Mouse (Mus musculus) layer of hippocampus, postnatal 14 days (tissue): ENCODE measurements around the gene Hydin. TPM values are rescaled to one million over a fixed set of nuclear protein-coding genes. Genes with fewer than 3 reads are reported as not detected.

ENCODE experiments used
- DNase-seq, 2 experiments: peaks; one replicate each; pipeline ENCODE4 v3.0.0; 2021 to 2022; ENCODE audit warnings: low spot score in 2 of 2, mixed read lengths in 1 of 2
- total RNA-seq, 2 experiments: library from RNA; stranded (reverse); gene quantifications; 2 replicates each; pipeline ENCODE4 v1.2.3; 2021

The Hydin gene
- total RNA-seq, 2 experiments from 2014 or later: 0.60 to 1.3 TPM

- DNase-seq: no peak
These were observed 363.3 kb downstream of the Hydin start for GRCm38 (mm10) chr8:110630079-110630478.

- DNase-seq: peak; percentile 39 to 68
These were observed 363.8 kb downstream of the Hydin start for GRCm38 (mm10) chr8:110630571-110631071.

- no peak for DNase-seq
These were observed 364.4 kb downstream of the Hydin start for GRCm38 (mm10) chr8:110631201-110631600.

- no peak for DNase-seq
These were observed 367.0 kb downstream of the Hydin start for GRCm38 (mm10) chr8:110633814-110634213.

GRCm38 (mm10) chr8:110636182-110636581, 369.4 kb downstream of the Hydin start:
- DNase-seq: no peak

- DNase-seq: no peak
These were observed 375.6 kb downstream of the Hydin start for GRCm38 (mm10) chr8:110642331-110642730.

- no peak for DNase-seq
These were observed 376.4 kb downstream of the Hydin start for GRCm38 (mm10) chr8:110643177-110643576.

GRCm38 (mm10) chr8:110644422-110644821, 377.6 kb downstream of the Hydin start:
- no peak for DNase-seq

GRCm38 (mm10) chr8:110644901-110645300, 378.1 kb downstream of the Hydin start:
- DNase-seq: no peak

- no peak for DNase-seq
These were observed 378.6 kb downstream of the Hydin start for GRCm38 (mm10) chr8:110645340-110645739.

- DNase-seq: peak; percentile 80 to 82
These were observed 379.3 kb downstream of the Hydin start for GRCm38 (mm10) chr8:110646064-110646463.

- no peak for DNase-seq
These were observed 381.8 kb downstream of the Hydin start for GRCm38 (mm10) chr8:110648577-110648976.

GRCm38 (mm10) chr8:110649286-110649685, 382.5 kb downstream of the Hydin start:
- DNase-seq: no peak

GRCm38 (mm10) chr8:110650838-110651237, 384.1 kb downstream of the Hydin start:
- no peak for DNase-seq

GRCm38 (mm10) chr8:110651847-110652246, 385.1 kb downstream of the Hydin start:
- no peak for DNase-seq

- no peak for DNase-seq
These were observed 387.6 kb downstream of the Hydin start for GRCm38 (mm10) chr8:110654075-110655060.

- no peak for DNase-seq
These were observed 389.1 kb downstream of the Hydin start for GRCm38 (mm10) chr8:110655827-110656226.

GRCm38 (mm10) chr8:110657661-110658060, 390.9 kb downstream of the Hydin start:
- no peak for DNase-seq
